Mouse (Mus musculus) v-Abl transformed pro-B cells (cell line): ENCODE results near the gene Nup153.

ENCODE experiments used
- in situ Hi-C, 2 experiments: fragments of 400-800 bp; cut with MboI; formaldehyde crosslinking; loops; one replicate each; pipeline ENCODE4 v1.15.1; 2025; ENCODE audit not compliant: unreplicated experiment in 2 of 2

Gene Nup153

GRCm38 (mm10) chr13:46640608-46641468, 86.9 kb downstream of the Nup153 start:
- in situ Hi-C loops = loop anchor here in 1 of 2 experiments (25.0 kb wide), 1 partner anchor 1104 kb away; no protein-coding TSS in a partner anchor

GRCm38 (mm10) chr13:46634133-46634488, 93.6 kb downstream of the Nup153 start:
- in situ Hi-C loops = loop anchor here in 1 of 2 experiments (25.0 kb wide), 1 partner anchor 1097 kb away; no protein-coding TSS in a partner anchor

GRCm38 (mm10) chr13:46633320-46634132, 94.2 kb downstream of the Nup153 start:
- in situ Hi-C loops = loop anchor here in 1 of 2 experiments (25.0 kb wide), 1 partner anchor 1096 kb away; no protein-coding TSS in a partner anchor

- in situ Hi-C loops = loop anchor here in 1 of 2 experiments (25.0 kb wide), 1 partner anchor 1095 kb away; no protein-coding TSS in a partner anchor
Observed at GRCm38 (mm10) chr13:46632796-46633195, 94.9 kb downstream of the Nup153 start.
